Mouse (Mus musculus) liver, embryonic 14.5 days (tissue): ENCODE measurements around the gene Mbtd1.

Experiments used
- CTCF ChIP-seq: IDR thresholded peaks from 2 replicates; pipeline ENCODE4 v1.5.1; 2016; ENCODE audit warnings: antibody characterized with exemption, low read depth, control low read depth
- EP300 ChIP-seq: IDR thresholded peaks from 2 replicates; pipeline ENCODE4 v1.6.1; 2016; ENCODE audit warnings: antibody characterized with exemption, low read depth

GRCm38 (mm10) chr11:93862638-93863037, 23.0 kb upstream of the Mbtd1 start:
- TF ChIP-seq CTCF (no peak), EP300 (no peak)
